Mouse (Mus musculus) cerebellum, adult 9-11 months (tissue): ENCODE measurements at regions not wholly inside any gene's neighbourhood (a gene's known extent, or its start where the extent isn't known, plus 50 kb on each side); places are given as distances from the start of the nearest gene placed in this dataset.
A peak's percentile ranks its signal among the peaks of the same experiment; 100 is the strongest.

ENCODE experiments used
- DNase-seq: peaks from one replicate; pipeline ENCODE4 v3.0.0; 2022

DNA sequence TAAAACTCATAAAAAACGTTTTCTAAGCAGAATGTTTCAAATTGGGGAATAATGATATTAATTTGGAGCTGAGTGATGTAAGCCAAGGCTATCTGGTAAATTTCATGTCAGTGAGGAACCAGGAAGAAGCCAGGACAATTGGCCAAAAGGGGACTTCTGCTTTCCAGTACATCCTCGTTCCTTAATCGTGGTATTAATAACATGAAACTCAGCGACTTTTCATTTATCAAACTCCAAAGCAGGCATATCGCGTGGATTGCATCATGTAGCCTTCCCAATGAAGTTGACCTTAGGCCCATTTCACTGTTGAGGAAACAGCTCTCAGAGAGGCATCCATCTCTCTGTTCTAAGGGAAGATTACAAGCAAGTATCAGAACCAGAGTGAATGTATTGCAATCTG lies 305.3 kb upstream of the Tbx3 start:
- no peak for DNase-seq

DNA sequence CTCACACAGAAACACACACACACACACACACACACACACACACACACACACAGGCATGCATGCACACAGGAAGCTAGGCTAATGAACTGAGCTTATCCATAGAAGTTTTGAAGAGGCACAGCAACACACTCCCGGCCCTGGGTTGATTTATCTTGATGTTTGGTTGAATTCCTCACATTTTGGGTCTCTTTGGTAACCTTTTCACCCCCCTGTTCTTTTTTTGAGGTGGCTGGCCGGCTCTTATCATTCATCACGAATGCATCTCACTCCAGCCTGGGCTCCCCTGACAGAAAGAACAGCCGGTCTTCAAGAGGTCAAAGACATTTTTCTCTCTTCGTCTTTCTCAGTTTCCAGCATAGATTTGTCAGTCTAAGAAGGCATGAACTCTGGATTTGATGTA lies 304.2 kb upstream of the Tbx3 start:
- no peak for DNase-seq

DNA sequence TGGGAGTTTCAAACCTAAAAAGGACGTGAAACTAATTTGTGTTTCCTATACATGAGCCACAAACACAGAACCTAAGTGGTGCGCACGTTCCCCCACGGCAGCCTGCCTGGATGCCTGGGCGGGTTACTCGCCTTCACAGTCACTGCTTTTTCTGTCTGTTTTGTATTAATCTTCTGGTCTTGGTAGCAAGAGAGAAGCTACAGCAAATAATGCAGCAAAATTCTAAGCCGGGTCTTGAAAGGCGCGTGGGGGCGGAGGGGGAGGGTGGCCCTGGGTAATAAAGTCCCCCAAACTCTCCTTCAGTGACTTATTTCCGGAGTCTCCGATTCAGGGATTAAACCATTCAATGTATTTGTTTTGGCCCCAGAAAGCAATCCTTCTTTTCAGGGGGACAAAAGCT lies 300.0 kb upstream of the Tbx3 start:
- DNase-seq, result no peak

DNA sequence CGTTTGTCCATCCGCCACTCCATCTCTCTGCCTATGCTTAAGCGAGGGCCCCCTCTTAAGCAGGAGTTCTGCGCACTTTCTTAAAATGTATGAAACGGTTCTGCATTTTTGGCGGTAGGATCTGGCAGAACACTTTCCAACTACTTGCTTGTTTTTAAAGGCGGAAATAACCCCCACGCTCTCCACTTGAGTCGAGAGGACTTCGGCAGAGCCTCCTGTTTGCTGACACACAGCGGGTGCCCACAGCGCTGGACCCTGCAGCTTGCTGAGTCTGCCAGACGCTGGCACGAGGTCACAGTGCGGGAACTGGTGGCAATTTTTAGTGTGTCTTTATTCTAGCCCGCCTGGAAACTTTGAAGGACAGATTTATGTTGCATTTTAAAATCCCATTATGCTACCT lies 299.5 kb upstream of the Tbx3 start:
- no peak for DNase-seq

DNA sequence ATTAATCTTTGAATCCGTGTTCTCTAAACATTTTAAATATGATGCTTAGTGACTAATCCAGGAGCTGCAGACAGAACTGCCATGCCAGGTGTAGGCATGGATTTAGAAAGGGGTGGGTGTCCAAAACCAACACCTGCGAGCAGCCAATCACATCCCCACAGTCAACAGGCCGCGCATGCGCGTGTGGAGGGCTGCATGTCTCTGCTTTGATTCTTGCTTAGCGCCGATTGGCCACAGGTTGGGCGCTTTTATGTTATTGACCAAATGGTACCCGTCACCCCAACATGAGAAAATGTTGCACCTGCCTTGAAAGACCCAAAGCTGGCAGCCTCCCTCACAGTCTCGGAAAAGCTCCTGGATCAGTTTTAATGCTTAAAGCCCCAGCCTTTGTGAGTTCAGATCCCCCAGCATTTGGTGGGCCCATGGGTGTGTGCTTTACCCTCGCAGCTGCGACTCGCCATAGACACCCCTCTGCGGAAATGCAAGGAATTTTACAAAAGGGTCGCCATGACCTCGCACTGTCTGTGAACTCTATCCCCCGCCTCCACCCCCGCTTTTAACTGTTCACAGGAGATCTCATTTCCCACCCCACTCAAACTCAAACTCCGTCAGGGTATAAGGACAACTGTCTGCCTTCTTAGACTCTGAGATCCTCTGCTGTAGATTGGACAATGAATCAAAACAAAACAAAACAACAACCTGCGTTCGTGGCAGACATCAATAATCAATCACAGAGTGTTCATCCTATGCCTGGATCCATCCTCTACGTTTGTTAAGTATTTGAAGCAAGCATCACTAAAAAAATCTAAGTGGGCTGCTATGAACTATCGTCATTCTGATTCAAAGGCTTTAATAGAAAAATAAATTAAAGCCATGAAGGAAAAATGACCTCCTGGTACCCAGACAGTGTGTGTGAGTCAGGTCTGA lies 296.4 kb upstream of the Tbx3 start:
- no peak for DNase-seq

DNA sequence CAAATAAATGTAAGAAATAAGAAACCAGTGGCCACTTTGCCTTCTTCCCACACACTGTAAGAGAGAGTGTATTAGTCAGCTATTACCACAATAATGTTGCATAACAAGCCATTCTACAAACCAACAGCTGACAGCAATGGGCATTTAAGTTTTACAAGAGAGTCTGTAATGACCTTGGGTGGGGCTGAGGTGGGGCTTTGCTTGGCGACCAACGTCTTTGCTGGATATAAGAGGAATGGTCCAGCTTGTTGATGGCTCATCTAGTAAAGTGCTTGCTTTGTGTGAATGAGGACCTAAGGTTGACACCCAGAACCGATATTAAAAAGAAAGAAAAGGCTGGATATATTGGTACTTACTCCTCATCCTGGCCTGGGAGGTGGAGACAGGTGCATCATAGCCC lies 295.6 kb upstream of the Tbx3 start:
- DNase-seq, result no peak

DNA sequence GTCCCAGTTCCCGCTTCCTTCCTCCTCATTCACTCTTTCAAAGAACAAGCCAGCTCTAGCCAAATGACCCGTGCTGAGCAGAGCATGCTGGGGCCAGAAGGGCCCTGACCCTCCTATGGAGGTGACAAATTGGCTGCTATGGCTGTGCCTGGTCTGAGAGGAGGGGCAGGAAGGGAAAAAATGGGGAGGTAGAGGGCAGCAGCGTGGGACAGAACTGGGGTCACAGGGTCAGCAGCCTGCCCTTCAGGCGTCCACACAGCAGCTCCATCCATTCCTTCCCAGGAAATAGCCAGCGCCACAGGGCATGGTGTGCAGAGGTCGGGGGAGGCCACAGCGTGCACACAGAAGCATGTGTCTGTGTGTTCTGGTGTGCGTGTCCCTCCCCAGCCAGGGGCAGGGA lies 292.2 kb upstream of the Tbx3 start:
- DNase-seq, result no peak

DNA sequence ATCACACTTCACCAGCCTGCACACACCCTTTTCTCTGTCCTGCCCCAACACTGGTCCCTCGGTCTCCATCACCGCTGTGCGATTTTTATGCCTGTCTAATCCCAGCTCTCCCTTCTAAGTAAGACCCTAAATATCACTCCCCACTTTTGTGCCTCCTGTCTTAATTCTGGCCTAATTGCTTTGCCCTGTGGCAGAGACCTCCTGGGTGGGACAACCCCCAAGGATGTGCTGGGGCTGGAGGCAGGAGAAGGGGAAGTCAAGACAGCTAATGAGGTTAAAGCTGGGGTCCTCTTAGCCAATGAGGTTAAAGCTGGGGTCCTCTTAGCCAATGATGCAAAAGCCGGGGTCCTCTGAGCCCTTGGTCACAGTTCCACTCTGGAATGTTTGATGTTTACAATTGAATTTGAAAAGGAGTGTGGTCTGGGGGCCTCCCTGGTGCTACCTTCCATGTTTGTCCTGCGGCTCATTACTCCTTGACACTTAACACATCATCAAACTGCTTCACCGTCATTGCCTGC lies 290.5 kb upstream of the Tbx3 start:
- DNase-seq, result no peak

DNA sequence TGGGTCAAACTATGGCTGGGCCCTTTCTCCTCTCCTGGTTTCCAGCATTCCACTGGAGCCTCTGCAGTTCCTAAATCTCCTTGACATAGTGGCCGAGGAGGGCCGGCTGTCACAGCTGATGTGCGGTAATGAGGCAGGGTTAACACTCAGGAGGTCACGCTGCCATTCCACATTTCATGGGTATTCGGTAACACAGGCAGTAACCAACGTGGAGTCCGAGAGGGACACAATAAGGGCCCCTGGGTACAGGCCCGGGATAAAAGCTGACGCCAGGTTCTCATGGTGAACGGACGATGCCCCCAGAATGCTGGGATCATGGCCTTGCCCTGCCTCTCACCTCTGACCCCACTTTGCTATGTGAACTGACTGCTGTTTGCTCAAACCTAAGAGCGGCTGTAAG lies 289.0 kb upstream of the Tbx3 start:
- no peak for DNase-seq

DNA sequence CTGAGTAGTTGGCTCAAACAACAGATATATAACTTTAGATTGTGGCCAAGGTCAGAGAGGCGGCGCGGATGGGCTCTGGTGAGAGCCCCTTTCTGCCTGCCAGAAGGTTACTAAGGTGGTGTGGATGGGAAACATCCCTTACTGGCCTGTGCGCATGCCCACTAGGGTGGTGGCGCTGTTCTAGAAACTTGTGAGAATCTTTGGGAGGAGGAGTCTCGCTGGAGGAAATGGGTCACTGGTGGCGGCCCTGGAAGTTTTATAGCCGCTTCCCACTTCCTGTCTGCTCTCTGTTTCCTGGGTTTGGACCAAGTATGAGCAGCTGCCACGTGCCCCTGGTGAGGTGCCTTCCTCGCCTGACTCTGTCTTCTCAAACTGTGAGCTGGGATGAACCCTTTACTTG lies 285.0 kb upstream of the Tbx3 start:
- no peak for DNase-seq

DNA sequence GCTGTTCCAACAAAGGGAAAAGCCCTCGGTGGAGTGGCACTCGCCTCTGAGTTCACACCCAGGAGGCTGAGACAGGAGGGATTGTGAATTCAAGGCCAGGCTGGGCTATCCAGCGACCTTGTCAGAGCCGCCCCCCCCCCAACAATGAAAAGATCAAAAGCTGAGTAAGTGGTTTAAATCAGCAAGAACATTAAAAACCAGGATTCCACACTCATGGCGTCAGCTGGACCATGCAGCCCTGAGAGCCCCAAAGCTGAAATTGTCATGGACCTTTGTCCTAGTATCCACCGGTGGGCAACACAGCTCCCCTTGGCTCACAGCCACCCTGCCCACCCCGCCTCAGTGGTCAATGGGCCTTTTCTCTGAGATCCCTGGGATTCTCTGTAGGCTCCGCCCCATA lies 283.6 kb upstream of the Tbx3 start:
- DNase-seq, result no peak

DNA sequence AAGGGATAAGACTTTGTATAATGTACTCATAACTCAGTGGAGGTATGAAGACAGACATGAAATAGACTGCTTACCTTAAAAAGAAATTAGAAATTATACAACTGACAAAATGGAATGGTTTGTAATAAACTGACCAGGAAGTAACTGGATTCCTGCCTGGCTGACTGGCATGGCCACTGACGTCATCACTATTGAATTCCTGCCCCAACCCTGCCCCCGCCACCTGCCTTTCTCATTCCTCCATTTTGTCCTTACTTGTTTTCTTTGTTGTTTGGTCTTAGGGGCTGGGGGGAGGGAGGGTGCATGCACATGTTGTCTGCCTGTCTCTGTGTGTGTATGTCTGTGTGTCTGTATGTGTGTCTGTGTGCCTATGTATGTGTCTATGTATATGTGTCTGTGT lies 283.2 kb upstream of the Tbx3 start:
- no peak for DNase-seq

DNA sequence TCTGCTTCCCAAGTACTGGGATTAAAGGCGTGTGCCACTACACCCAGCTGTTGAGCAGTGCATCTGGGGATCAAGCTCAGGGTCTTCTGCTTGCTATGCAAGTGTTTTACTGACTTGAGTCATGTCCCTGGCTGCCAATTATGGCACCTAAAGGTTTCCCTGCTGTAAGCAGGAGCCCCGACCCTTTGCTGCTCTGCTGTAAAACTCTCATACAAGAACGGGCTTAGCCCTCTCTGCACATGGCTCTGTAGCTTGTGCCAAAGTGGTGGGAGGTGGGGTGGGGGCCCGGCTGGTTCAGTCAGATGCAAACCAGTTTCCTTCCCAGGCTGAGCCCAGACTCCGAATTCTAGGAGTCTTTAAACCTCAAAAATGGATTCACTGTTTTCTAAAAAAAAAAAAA lies 281.6 kb upstream of the Tbx3 start:
- no peak for DNase-seq

DNA sequence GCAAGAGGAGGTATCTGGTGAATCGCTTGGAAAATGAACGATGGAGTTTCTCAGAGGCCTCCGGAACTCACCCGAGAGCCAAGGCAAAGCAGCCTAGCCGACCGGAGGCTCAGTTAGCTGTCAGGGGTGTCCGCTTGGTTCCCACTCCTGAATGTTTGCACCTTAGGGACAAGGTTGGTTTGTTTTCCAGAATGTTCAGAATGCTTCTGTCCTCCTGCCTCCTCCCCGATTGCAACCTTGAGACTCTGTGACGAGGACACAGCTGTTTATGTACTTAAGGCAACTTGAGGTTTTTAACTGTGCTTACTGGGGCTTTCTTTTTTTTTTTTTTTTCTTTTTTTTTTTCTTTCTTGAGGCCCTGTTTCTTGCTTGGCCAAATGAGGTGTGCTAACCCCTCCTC lies 281.1 kb upstream of the Tbx3 start:
- no peak for DNase-seq

DNA sequence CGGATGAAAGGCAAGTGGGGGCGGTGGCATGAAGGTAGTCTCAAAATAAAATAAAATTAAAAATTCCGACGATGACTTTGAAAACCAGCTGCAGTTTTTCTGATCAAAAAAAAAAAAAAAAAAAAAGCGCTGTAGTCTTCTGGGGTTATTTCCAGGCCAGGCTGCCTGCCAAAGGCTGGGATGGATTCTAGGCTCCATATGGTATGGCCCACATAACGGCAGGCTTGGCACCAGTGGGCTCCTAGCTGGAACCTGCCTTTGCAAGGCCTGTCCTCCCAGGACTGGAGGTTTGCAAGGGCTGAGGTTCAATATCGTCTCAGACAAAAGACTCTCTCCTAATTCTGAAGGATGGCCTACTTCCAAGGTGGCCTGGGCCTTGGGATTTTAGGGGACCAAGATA lies 280.6 kb upstream of the Tbx3 start:
- peak; percentile 87 for DNase-seq

DNA sequence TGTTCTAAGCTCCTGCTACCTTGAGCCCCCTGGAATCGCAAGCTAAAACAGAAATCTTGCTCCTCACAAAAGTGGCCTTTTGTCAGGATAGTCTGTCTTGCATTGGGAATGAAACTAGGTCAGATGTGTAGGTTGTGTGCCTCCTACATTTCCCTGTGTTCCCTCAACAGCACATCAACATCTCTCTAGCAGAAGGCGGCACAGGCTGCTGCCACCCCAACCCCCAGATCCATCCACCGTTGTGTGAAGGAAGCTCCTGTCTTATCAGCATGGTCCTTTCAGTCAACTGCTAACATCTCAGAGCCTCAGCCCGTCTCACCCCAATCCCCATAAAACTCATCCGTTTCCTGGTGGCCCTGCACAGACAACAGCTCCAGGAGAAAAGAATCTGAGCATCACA lies 272.0 kb upstream of the Tbx3 start:
- DNase-seq, result no peak

DNA sequence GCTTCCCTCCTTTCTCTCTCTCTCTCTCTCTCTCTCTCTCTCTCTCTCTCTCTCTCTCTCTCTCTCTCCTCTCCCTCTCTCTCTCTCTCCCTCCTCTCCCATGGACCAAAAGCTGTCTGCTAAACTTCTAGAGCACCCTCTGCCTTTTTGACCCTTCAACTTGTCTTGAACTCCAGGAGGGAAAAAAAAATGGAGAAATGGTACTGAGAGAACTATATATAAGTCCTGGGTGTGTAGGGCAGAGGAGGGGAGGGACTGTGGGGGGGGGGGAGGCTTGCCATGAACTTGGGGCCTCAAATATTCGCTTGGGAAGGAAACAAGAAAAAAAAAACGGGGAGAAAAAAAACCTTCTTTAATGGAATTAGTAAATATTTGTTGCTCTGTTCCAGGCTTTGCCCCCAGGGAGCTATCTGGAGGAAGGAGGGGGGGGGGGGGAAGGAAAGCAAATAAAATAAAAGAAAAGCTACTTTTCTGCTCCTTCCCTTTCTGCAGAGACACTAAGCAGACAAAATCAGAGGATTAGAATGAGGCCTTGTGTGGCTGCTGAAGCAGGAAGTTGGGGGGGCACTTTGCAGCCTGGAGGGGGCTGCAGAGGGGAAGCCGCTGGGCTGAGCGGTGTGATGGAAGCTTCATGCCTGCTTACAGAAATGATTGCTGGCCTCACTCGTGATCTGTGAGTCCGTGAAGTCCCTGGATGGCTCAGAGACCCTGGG lies 270.1 kb upstream of the Tbx3 start:
- no peak for DNase-seq

DNA sequence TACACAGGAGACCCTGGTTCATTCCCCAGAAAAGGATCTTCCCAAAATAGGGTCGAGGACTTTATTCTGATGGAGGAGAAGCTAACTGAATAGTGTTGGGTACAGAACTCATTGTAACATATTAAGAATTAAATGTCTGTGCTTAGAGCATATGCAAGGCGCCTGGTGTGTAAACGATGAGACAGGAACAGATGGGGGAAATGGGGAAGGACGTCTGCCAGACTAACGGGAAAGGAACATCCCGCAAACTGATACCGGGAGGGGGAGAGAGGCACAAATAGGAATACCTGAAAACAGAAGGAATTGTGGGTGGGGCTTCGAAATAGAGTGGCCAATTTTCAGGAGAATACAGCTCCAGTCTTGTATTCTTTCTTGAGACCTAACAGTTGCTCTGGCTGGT lies 268.6 kb upstream of the Tbx3 start:
- no peak for DNase-seq

DNA sequence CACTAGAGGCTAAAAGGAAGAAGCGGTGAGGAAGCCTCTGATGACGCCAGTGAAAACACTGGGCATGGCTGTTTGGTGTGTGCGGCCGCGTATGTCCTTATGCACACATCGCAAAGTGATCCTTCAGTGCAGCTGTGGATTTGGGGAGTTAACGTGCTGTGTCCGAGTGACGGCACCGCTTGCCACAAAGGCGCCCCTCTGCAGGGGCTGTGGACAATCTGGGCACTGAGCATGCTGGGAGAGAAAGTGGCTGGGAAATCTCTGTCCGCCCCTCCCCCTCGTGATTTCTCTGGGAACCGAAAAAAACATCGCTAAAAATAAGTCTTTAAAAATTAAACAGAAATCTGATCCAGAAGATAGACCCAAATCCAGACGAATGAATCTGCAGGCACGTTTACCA lies 267.8 kb upstream of the Tbx3 start:
- no peak for DNase-seq

DNA sequence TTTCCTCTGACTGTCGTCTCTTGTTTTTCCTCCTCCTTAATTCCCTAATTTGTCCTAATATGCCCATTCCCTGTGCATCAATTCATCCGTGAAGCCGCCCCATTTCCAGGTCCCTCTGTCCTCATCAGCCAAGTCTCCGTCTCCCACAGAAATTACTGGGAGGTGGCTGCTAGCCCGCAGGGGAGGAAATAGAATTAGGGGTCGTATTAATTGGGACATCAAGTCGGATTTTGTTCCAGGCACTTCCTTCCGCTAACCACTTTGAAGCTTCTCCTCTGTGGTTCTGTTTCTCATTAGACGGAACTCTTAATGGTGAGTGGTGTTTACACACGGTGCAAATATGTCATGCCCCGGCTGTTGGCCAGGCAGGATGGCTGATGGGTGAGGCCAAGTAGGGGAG lies 259.5 kb upstream of the Tbx3 start:
- DNase-seq, result no peak

DNA sequence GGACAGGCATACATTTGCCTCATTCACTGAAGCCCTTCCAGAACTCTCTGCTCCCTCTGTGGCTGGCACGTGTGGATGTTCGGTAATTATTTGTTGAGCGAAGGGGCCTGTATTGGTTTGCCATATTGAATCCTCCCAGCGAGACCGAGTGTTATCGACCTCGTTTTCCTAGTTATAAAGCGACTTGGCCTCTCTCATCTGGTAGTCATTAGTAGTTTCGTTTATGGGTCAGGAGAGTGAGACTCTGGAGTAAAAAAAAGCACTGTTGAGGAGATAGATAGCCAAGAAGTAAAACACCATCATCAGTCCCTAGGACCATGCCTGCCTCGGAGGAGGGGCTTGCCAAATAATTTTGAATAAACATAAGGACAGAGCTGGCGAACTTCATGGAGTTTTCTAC lies 254.6 kb upstream of the Tbx3 start:
- DNase-seq, result no peak

DNA sequence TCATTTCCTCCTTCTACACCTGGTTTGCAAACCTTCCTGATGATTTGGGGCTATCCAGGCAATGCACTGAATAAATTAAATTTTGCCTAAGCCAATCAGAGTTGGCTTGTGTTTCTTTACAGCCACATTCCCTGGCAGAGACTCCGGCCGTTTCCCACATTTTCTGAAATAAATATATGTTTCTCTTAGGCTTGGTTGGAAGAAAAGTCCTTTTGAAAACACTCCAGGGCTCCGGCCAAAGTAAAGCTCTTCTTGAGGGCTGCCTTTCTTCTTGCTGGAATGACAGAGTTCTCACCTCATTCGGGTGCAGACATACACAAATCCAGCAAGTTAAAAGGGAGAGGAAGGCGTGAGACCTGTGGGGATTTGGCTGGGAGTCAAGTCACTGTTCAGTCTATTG lies 252.0 kb upstream of the Tbx3 start:
- DNase-seq, result no peak

DNA sequence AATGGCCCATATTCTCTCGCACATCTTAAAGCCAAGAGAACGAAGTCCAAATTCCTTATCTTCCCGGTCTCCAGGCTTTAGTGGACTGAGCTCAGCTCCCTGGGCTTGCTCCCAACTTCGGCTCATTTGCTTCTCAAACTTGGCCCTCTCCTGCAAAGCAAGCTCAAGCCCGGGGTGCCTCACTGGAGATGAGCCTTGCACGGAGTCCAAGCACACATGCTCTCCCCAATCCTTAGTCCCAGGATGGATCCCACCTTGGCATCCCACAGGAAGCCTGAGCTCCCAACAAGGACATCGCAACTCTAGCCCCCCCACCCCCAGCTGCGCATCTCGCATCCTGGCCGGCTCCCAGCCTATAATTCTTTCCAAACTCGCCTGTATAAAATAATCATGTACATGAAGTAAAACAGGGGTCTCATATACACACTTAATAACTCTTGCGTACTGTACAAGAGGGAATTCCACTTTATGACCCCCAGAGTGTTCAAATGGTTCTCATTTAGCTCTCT lies 242.9 kb upstream of the Tbx3 start:
- no peak for DNase-seq

DNA sequence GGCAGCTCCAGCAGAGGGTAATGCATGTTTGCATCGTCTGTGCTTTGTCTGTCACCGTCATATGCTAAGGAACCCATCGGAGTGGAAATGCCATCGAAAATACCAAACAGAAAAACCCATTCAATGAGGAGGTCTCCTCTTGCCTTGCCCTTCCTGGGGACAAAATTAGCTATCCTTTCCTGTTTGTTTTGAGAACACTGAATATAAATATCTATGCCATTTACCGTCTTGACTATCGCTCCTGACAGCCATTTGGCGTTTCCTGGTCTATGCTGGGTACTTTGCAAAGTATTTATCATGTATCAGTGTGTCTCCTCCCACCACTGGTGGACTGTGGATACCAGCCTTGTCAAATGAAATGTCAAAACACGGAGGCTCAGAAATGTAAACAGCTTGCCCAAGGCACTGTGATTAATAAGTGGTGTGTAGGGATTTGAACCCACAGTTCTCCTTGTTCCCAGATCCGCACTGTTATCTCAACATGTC lies 239.2 kb upstream of the Tbx3 start:
- no peak for DNase-seq
